Mouse (Mus musculus) thymus, adult 18-20 months (tissue): Measurements from ENCODE around the gene Corin.

Experiments used
- DNase-seq, 2 experiments: peaks; one replicate each; pipeline ENCODE4 v3.0.0; 2022; ENCODE audit warnings: mixed read lengths in 2 of 2

Gene Corin

DNA sequence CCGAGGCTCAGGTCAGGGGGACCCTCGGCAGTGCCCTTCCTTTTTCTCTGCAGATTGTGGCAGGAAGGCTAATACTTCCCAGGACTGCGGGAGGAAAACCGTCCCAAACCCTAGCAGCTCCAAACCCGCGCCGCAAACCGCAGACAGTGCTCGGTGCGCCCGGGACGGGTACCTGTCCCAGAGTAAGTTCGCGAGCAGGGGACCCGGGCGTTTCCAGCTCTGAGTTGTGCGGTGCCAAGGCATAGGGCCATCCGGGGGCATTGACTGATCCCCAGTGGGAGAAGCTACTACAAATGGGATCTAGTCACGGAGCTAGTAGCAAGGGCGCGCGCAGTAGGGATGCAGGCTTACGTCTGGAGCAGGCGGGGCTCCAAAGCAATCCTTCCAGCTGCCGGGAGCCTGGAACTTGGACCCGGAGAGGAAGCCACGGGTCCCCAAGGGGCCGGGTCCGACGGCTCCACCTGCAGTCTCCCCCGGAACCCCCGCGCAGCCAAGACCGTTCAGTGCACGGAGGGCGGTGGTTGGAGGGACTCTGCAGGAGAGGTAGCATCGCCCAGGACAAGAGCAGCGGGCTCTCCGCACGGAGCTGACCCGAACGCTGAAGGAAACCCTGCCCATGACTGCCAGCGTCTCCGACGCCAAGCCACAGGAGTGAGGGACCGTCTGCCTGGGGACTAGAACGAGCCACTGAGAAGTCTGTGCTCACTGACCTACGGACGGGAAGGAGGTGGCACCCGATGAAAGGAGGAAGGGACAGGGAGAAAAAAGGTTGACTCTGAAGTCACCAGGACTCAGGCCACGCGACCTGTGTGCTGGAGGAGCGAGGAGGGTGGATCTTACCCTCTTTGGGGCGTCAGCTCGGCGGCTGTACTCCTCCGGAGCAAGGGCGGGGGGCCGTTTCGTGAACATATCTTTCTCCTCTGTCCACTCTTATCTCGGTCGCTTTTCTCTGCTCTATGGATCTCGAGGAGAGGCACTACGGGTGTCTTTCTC lies at the start of gene Corin:
Corin (minus strand) TSS at position 943 of the 993 bp plus-strand sequence.
- no peak for DNase-seq

DNA sequence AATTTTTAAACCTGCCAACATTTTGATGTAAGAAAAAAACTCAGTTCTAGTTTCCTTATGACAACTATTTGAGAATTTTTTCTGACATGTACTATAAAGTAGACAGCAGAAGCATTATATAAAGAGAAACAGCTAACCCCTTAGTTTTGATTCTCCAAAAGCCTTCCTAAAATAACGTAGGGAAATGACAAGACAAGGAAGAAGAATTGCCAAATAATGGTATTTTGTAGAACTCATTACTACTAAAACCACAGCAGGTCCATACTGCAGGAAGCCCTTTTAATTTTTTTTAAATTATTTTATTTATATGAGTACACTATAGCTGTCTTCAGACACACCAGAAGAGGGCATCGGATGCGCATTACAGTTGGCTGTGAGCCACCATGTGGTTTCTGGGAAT lies 46.9 kb upstream of the Corin start:
- DNase-seq: no peak

DNA sequence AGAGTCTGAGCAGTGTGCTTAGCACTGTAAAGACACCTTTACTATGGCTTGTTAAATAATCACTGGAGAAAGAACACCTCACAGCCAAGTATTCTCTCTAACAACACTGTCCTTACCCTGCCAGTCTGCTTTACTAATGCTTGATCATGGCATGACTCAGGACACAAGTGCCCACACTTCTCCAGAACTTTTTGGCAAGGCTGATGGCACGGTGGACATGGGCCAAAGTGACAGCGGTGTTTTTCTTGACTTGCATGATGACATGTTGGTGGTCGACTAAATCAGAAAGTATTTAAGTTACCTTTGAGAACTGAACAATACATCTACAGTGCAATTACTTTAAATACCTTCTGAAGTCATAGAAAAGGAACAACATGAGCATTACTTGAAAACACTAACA lies 24.6 kb upstream of the Corin start:
- no peak for DNase-seq

GRCm38 (mm10) chr5:72513808-72514207 lies 9.5 kb upstream of the Corin start:
- DNase-seq: no peak

DNA sequence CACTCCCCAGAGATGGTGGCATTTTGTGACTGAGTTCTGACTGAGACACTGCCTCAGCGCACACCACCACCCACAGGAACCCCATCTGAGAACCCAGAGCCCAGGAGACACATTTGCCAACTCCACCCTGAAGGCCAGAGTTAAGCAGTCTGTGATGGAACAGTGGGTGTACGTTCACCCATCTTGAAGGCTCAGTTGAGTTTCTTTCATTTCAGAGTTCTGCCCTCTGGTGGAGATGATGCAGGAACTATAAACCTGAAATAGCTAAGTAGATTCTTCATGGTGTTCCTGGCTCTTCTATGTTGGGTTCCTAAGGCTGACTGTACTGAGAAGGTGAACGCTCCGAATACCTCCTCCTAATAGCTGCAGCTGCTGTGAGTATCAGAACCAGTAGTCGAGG lies 1.5 kb upstream of the Corin start:
- DNase-seq: no peak

- no peak for DNase-seq
These were observed 1.5 kb downstream of the Corin start for GRCm38 (mm10) chr5:72502778-72503177.

DNA sequence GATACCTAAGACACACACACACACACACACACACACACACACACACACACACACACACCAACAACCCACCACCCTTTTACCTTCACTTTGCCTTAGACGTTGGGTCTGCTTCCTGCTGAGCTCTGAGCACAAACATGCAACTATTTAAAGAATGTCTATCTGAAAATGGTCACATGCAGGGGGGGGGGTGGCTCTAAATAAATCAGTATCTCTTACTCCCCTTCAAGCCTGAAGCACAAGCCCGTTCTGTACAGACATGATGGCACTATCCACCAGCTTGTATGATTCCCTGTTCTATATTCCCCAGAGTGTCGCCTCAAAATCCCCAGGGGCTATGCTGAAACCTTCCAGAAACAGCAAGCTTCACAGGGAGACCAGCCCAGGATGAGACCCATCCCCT lies 2.5 kb downstream of the Corin start:
- no peak for DNase-seq

- DNase-seq: no peak
These were observed 6.0 kb downstream of the Corin start for GRCm38 (mm10) chr5:72498271-72498670.

- no peak for DNase-seq
These were observed 7.5 kb downstream of the Corin start for GRCm38 (mm10) chr5:72496756-72497155.

GRCm38 (mm10) chr5:72493906-72494305 lies 10.4 kb downstream of the Corin start:
- DNase-seq: no peak

DNA sequence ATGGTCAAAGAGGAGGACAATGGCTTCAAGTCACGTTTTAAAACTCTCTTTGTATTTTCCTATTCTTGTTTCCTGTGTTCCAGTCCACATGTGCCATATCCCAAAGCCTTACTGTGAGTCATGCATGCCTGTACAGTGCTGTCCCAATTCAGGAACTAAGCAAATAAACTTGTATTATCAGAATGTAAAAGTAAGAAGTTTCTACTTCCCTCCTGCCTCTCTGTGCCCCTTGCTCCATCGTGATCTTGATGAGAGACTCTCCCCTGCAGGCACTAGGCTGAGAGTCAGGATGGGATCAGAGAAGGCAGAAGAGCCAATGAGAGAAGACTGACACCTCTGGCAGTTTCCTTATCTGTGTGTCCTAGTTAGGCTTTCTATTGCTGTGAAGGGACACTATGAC lies 13.0 kb downstream of the Corin start:
- no peak for DNase-seq

GRCm38 (mm10) chr5:72480456-72480855 lies 23.8 kb downstream of the Corin start:
- DNase-seq: no peak

- no peak for DNase-seq
These were observed 31.8 kb downstream of the Corin start for GRCm38 (mm10) chr5:72472317-72473009.

DNA sequence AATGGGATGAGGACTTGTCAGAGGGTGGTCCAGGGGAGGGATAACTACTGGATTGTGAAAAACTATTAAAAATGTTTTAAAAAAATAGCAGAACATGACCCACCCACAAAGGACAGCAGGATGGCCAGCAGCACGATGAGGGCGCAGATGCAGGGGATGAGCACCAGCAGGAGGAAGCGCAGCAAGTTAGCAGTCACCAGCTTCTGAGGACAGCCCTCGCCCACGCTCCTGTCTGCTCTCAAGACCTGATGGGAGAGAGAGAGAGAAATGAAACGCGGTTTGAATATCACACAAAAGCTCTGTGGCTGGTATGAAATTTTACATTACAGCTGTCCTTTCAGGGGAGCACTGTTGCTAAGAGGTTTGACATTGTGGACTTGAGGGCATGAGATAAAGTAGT lies 32.5 kb downstream of the Corin start:
- no peak for DNase-seq

DNA sequence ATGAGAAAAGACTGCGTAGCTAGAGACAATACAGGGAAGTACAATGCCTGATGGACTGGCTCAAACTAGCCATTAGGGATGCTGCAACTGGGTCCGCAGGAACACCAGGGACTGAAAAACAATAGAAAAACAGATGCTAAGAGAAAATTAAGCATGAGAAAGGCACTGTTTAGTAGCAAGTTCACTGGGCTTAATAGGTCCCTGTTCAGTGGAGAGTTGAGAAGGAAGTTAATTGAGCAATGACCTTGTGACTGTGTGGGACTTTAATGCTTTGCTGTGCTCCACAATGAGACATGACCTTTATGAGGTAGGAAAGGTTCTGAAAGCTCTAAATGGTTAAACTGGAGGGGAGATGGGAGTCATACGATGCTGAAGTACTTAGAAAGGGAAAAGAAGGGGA lies 39.3 kb downstream of the Corin start:
- no peak for DNase-seq

GRCm38 (mm10) chr5:72459374-72460112 lies 44.7 kb downstream of the Corin start:
- DNase-seq: no peak

- no peak for DNase-seq
These were observed 50.6 kb downstream of the Corin start for GRCm38 (mm10) chr5:72453690-72454089.

DNA sequence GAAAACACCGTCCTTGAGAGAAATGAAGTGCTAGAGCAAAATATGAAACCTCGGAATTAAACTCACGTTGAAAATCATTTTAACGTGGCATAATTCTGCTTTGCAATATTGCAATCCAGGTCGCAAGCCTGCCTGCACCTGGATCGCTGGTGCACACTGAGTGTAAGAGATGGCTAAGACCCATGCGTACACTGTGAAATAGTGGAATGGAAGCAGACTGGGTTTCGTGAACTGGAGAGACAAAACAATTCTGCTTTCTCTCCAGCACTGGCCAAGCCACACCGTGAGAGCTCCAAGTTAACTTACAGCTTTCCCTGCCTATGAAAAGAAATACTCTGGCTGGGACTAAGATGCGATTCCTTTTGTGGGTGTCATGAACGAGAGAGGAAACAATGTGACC lies 51.1 kb downstream of the Corin start:
- no peak for DNase-seq

DNA sequence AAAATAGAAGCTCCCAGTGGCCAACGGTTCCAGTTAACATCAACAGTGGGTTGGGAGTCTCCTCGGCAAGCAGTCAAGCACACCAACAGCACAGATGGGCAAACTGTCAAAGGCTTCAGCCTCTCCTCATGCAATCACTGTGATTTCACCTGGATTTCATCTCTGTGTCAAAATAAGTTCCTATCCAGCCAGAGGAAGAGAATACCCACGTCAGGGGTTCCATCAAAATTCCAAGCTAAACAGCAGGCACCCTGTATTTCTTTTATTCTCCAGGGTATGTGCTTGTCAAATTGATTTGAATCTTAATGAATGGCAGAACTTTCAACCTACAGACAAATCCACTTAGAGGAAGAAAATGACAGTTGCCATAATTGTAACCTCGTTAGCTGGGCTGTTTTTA lies 51.5 kb downstream of the Corin start:
- no peak for DNase-seq

- no peak for DNase-seq
These were observed 55.4 kb downstream of the Corin start for GRCm38 (mm10) chr5:72448846-72449245.

GRCm38 (mm10) chr5:72446104-72446503 lies 58.2 kb downstream of the Corin start:
- no peak for DNase-seq

GRCm38 (mm10) chr5:72443946-72444345 lies 60.3 kb downstream of the Corin start:
- no peak for DNase-seq

- no peak for DNase-seq
These were observed 61.3 kb downstream of the Corin start for GRCm38 (mm10) chr5:72443007-72443406.
